Mouse (Mus musculus): ENCODE measurements around the gene Gm10097. TPM values are rescaled to one million over a fixed set of nuclear protein-coding genes. Genes with fewer than 3 reads are reported as not detected.

Gm10097 gene
- 0.07 TPM in 1 of 2 replicates, not detected in the other for polyA plus RNA-seq (2015; fragmentation: Nextera tagmentation; extraction: Ambion mirVana)

DNA sequence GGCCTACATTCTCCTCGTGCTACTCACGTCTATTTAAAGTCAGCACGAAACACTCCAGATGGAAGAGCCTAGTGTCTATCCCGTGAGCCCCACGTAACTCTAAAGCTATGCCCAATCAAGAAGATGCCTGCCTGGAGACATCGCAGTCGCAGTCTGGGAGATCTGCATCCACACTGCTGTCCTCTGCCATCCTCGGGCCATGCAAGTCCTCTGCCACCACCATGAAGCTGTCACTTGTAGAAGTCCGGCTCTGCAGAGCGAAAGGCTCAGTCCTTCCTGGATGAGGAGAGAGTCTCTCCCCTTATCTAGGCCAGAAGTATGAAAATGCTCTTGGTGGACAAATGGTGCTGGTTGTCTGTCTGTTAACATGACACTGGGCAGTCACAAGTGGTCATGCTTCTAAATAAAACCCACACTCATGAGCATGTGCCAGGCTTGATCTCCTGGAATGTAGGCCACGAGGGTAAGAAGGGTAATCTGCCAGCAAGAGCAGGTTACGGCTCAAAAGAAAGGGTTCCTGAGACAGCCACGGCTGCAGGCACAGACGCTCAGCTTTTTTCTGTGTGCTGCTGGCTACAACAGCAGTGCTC, at the start of gene Gm10097:
Gene Gm10097, plus strand, starts transcription at position 517 of the 590 bp plus-strand sequence.

All from urinary bladder, postnatal 0 days (tissue).